Mouse (Mus musculus): ENCODE data around the gene Prr22. TPM values are rescaled to one million over a fixed set of nuclear protein-coding genes. Genes with fewer than 3 reads are reported as not detected.

Prr22 gene
- polyA plus RNA-seq, 1 experiment from 2014 or later = 0.70 TPM

DNA sequence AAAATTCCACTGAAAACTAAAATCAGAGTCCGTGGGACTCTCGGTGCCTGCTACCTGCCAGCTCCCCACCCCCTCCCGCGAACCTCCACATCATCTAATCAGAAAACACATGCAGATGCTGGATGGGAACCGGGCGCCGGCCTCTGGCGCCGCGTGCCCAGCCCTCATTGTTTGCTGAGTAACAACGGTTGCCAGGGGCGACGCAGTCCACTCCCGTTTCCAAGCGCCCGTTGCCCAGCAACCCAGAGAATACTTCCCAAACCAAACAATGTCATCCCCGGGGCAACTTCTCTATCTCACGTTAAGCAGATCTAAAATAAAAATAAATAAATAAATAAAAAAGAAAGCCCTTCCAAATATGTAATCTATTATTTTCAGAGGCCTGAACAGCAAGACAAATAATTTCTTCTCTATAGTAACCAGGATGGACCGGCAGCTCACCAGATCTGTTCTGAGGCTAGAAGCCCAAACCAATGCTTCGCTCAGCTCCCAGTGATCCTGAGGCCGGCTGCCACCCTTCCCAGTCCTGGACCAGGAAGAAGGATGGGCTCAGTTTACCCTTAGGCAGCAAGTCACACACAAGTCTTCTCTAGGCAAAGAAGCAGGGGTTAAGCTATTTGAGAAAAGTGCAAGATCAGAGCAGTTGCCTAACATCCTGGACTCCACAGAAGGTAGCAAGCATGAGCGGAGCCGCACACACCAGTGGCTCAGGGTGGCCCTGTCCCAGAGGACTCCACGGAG lies 44.4 kb downstream of the Prr22 start:
- Histone ChIP-seq H3K36me3 (ENCODE audit: control insufficient read depth, insufficient read depth, low read length) (no peaks in the 10 kb centered on the region), H3K4me2 (ENCODE audit: low read depth, low read length) (peak overlapping the region; percentile 32; the same call in 1 of the 2 replicates), H3K9ac (replicated peaks; ENCODE audit: low read depth, low read length) (no peak overlapping the region), H3K27me3 (ENCODE audit: control insufficient read depth, insufficient read depth, low read length) (no peaks in the 10 kb centered on the region), H3K27ac (ENCODE audit: low read depth, low read length) (peak overlapping the region; percentile 70), H3K9me3 (ENCODE audit: control insufficient read depth, low read length) (no peaks in the 10 kb centered on the region), H3K4me1 (ENCODE audit: control insufficient read depth, insufficient read depth, low read length) (peaks cover 24% of the 10 kb centered on the region), H3K4me3 (ENCODE audit: low read depth, low read length) (no peak overlapping the region)
- WGBS = 7% methylated on average over 24 of the region's 24 CpGs
- ATAC-seq (ENCODE audit: low read depth) = peak; percentile 79

DNA sequence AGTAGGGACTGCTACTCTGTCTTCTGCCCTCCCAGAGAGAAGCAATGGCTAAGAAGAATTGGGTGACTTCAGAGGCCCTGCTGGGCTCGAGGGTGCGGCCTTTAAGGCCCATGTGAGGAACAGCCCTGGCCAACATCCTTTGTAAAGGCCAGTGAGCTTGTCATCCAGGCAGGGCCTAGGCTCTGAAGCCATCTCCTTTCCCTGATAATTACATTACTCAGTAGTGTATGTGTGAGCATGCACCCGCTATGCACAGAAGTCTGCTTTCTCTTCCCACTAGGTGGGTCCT lies 45.0 kb downstream of the Prr22 start:
- WGBS = 40% methylated on average over 3 of the region's 3 CpGs
- H3K4me1 ChIP-seq (ENCODE audit: control insufficient read depth, insufficient read depth, low read length) = peaks cover 21% of the 10 kb centered on the region
- no peak overlapping the region for H3K4me3 ChIP-seq (ENCODE audit: low read depth, low read length)
- no peaks in the 10 kb centered on the region for H3K36me3 ChIP-seq (ENCODE audit: control insufficient read depth, insufficient read depth, low read length)
- H3K9me3 ChIP-seq (ENCODE audit: control insufficient read depth, low read length) = no peaks in the 10 kb centered on the region
- peak overlapping the region; percentile 70 for H3K27ac ChIP-seq (ENCODE audit: low read depth, low read length)
- H3K4me2 ChIP-seq (ENCODE audit: low read depth, low read length) = no peak overlapping the region; the same call in 1 of the 2 replicates
- no peaks in the 10 kb centered on the region for H3K27me3 ChIP-seq (ENCODE audit: control insufficient read depth, insufficient read depth, low read length)
- ATAC-seq (ENCODE audit: low read depth) = no peak
- no peak overlapping the region for H3K9ac ChIP-seq (replicated peaks; ENCODE audit: low read depth, low read length)

DNA sequence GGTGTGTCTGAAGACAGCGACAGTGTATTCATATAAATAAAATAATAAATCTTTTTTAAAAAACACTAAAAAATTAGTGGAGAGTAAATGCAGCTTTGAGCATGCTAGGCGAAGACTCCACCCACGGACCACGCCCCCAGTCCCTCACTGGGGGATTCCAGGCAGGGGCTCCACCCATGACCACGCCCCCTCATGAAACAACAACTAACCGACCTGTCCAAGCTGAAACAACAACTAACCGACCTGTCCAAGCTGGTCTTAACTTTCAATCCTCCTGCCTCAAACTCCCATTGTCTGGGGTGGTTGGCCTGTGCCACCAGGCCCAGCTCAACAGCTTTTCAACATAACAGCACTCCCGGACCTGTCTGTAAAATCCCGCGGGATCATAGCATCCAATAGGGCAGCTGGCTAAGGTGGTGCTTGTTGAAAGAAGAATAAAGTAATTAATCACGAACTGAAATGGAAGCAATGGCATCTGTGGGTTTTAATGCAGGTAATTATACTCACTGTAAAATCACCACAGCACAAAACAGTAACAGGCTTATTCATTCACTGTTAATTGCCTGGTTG lies 48.1 kb downstream of the Prr22 start:
- Histone ChIP-seq H3K36me3 (ENCODE audit: control insufficient read depth, insufficient read depth, low read length) (no peaks in the 10 kb centered on the region), H3K4me2 (ENCODE audit: low read depth, low read length) (no peak overlapping the region), H3K9ac (replicated peaks; ENCODE audit: low read depth, low read length) (no peak overlapping the region), H3K27ac (ENCODE audit: low read depth, low read length) (no peak overlapping the region), H3K4me1 (ENCODE audit: control insufficient read depth, insufficient read depth, low read length) (peaks cover 15% of the 10 kb centered on the region), H3K27me3 (ENCODE audit: control insufficient read depth, insufficient read depth, low read length) (no peaks in the 10 kb centered on the region), H3K4me3 (ENCODE audit: low read depth, low read length) (no peak overlapping the region), H3K9me3 (ENCODE audit: control insufficient read depth, low read length) (no peaks in the 10 kb centered on the region)
- no peak for ATAC-seq (ENCODE audit: low read depth)
- 26% methylated on average over 11 of the region's 11 CpGs for WGBS

- no peak overlapping the region for H3K4me2 ChIP-seq (ENCODE audit: low read depth, low read length)
- WGBS = 57% methylated on average over 6 of the region's 6 CpGs
- 0 out of 2 replicates have a peak, but pooled peaks have one; percentile 31 for ATAC-seq (ENCODE audit: low read depth)
- peaks cover 12% of the 10 kb centered on the region for H3K4me1 ChIP-seq (ENCODE audit: control insufficient read depth, insufficient read depth, low read length)
- H3K36me3 ChIP-seq (ENCODE audit: control insufficient read depth, insufficient read depth, low read length) = no peaks in the 10 kb centered on the region
- H3K27ac ChIP-seq (ENCODE audit: low read depth, low read length) = peak overlapping the region; percentile 46
- no peak overlapping the region for H3K9ac ChIP-seq (replicated peaks; ENCODE audit: low read depth, low read length)
- no peak overlapping the region for H3K4me3 ChIP-seq (ENCODE audit: low read depth, low read length)
- H3K27me3 ChIP-seq (ENCODE audit: control insufficient read depth, insufficient read depth, low read length) = no peaks in the 10 kb centered on the region
- no peaks in the 10 kb centered on the region for H3K9me3 ChIP-seq (ENCODE audit: control insufficient read depth, low read length)
Measured at GRCm38 (mm10) chr17:56819032-56819545, 49.0 kb downstream of the Prr22 start.

GRCm38 (mm10) chr17:56819694-56820111 lies 49.7 kb downstream of the Prr22 start:
- H3K4me1 ChIP-seq (ENCODE audit: control insufficient read depth, insufficient read depth, low read length) = peaks cover 11% of the 10 kb centered on the region
- no peaks in the 10 kb centered on the region for H3K27me3 ChIP-seq (ENCODE audit: control insufficient read depth, insufficient read depth, low read length)
- H3K4me2 ChIP-seq (ENCODE audit: low read depth, low read length) = no peak overlapping the region
- H3K36me3 ChIP-seq (ENCODE audit: control insufficient read depth, insufficient read depth, low read length) = no peaks in the 10 kb centered on the region
- ATAC-seq (ENCODE audit: low read depth) = peak; percentile 59
- H3K9ac ChIP-seq (replicated peaks; ENCODE audit: low read depth, low read length) = no peak overlapping the region
- peak overlapping the region; percentile 46 for H3K27ac ChIP-seq (ENCODE audit: low read depth, low read length)
- no peak overlapping the region for H3K4me3 ChIP-seq (ENCODE audit: low read depth, low read length)
- WGBS = 70% methylated on average over 8 of the region's 8 CpGs
- H3K9me3 ChIP-seq (ENCODE audit: control insufficient read depth, low read length) = no peaks in the 10 kb centered on the region

Other genes with a start within 250 kb of the Prr22 start
- gene Gm20219, start 215.9 kb upstream of the Prr22 start, polyA plus RNA-seq (2014; fragmentation: Nextera tagmentation; extraction: Ambion mirVana) = 1.5 and 1.9 TPM in 2 replicates
- gene Safb2, start 185.7 kb upstream of the Prr22 start, polyA plus RNA-seq (2014; fragmentation: Nextera tagmentation; extraction: Ambion mirVana) = 56.2 and 58.4 TPM in 2 replicates
- 80.9 and 84.8 TPM in 2 replicates for gene Safb, start 185.4 kb upstream of the Prr22 start, polyA plus RNA-seq (2014; fragmentation: Nextera tagmentation; extraction: Ambion mirVana)
- gene 2410015M20Rik, start 160.5 kb upstream of the Prr22 start, polyA plus RNA-seq (2014; fragmentation: Nextera tagmentation; extraction: Ambion mirVana) = 177 and 190 TPM in 2 replicates
- 1,033 and 1,098 TPM in 2 replicates for gene Rpl36, start 156.8 kb upstream of the Prr22 start, polyA plus RNA-seq (2014; fragmentation: Nextera tagmentation; extraction: Ambion mirVana)
- gene Lonp1, start 143.4 kb upstream of the Prr22 start, polyA plus RNA-seq (2014; fragmentation: Nextera tagmentation; extraction: Ambion mirVana) = 40.7 and 45.6 TPM in 2 replicates
- gene Catsperd, start 142.1 kb upstream of the Prr22 start, polyA plus RNA-seq (2014; fragmentation: Nextera tagmentation; extraction: Ambion mirVana) = 2.6 and 3.7 TPM in 2 replicates
- gene Ranbp3, start 97.0 kb upstream of the Prr22 start, polyA plus RNA-seq (2014; fragmentation: Nextera tagmentation; extraction: Ambion mirVana) = 93.6 and 95.9 TPM in 2 replicates
- 570 and 693 TPM in 2 replicates for gene Ndufa11, start 52.5 kb upstream of the Prr22 start, polyA plus RNA-seq (2014; fragmentation: Nextera tagmentation; extraction: Ambion mirVana)
- 16.9 and 19.4 TPM in 2 replicates for gene Vmac, start 52.2 kb upstream of the Prr22 start, polyA plus RNA-seq (2014; fragmentation: Nextera tagmentation; extraction: Ambion mirVana)
- 1.9 and 2.9 TPM in 2 replicates for gene Nrtn, start 12.7 kb upstream of the Prr22 start, polyA plus RNA-seq (2014; fragmentation: Nextera tagmentation; extraction: Ambion mirVana)
- gene Dus3l, start 5.5 kb upstream of the Prr22 start, polyA plus RNA-seq (2014; fragmentation: Nextera tagmentation; extraction: Ambion mirVana) = 79.0 and 81.0 TPM in 2 replicates
- gene Rfx2, start 60.8 kb downstream of the Prr22 start, polyA plus RNA-seq (2014; fragmentation: Nextera tagmentation; extraction: Ambion mirVana) = 3.6 and 4.6 TPM in 2 replicates
- not detected in 2 replicates for gene Acsbg2, start 104.2 kb downstream of the Prr22 start, polyA plus RNA-seq (2014; fragmentation: Nextera tagmentation; extraction: Ambion mirVana)
- gene 1700061G19Rik, start 105.2 kb downstream of the Prr22 start, polyA plus RNA-seq (2014; fragmentation: Nextera tagmentation; extraction: Ambion mirVana) = 0.50 and 0.56 TPM in 2 replicates
- 38.5 and 44.7 TPM in 2 replicates for gene Mllt1, start 165.2 kb downstream of the Prr22 start, polyA plus RNA-seq (2014; fragmentation: Nextera tagmentation; extraction: Ambion mirVana)
- not detected in 2 replicates for gene Acer1, start 211.9 kb downstream of the Prr22 start, polyA plus RNA-seq (2014; fragmentation: Nextera tagmentation; extraction: Ambion mirVana)
- 167 and 195 TPM in 2 replicates for gene Clpp, start 220.1 kb downstream of the Prr22 start, polyA plus RNA-seq (2014; fragmentation: Nextera tagmentation; extraction: Ambion mirVana)
- 48.6 and 60.2 TPM in 2 replicates for gene Alkbh7, start 227.1 kb downstream of the Prr22 start, polyA plus RNA-seq (2014; fragmentation: Nextera tagmentation; extraction: Ambion mirVana)
- gene Pspn, start 229.8 kb downstream of the Prr22 start, polyA plus RNA-seq (2014; fragmentation: Nextera tagmentation; extraction: Ambion mirVana) = not detected in 2 replicates
- 65.7 and 69.6 TPM in 2 replicates for gene Gtf2f1, start 241.0 kb downstream of the Prr22 start, polyA plus RNA-seq (2014; fragmentation: Nextera tagmentation; extraction: Ambion mirVana)
- gene Gm17949, start 241.2 kb downstream of the Prr22 start, polyA plus RNA-seq (2014; fragmentation: Nextera tagmentation; extraction: Ambion mirVana) = 0.37 and 0.63 TPM in 2 replicates

Measured in neural tube, embryonic 14.5 days (tissue).